Mouse (Mus musculus): ENCODE results near the gene 4922502D21Rik. TPM values are rescaled to one million over a fixed set of nuclear protein-coding genes. Genes with fewer than 3 reads are reported as not detected.

The 4922502D21Rik gene
- total and polyA plus RNA-seq, 2 experiments from 2014 or later, result not detected

- Histone ChIP-seq H3K9me3 (ENCODE audit: low read length) (no peaks in the 10 kb centered on the region), H3K27me3 (ENCODE audit: insufficient read depth, low read length) (no peaks in the 10 kb centered on the region), H3K27ac (no peak overlapping the region), H3K4me2 (ENCODE audit: low read depth, low read length) (no peak overlapping the region), H3K36me3 (ENCODE audit: insufficient read depth, low read length) (no peaks in the 10 kb centered on the region), H3K9ac (replicated peaks; ENCODE audit: low read length) (no peak overlapping the region), H3K4me3 (ENCODE audit: low read length) (no peak overlapping the region), H3K4me1 (ENCODE audit: insufficient read depth, low read length) (no peaks in the 10 kb centered on the region)
- WGBS, result 75% methylated on average over 3 of the region's 3 CpGs
- no peak for TF ChIP-seq CTCF (IDR thresholded peaks at IDR 0.05; ENCODE audit: low read depth)
- ATAC-seq (no peak), DNase-seq (ENCODE audit: low spot score) (no peak)
Observed at GRCm38 (mm10) chr6:129275624-129276203, 55.9 kb downstream of the 4922502D21Rik start.

GRCm38 (mm10) chr6:129275220-129275619 is 56.4 kb downstream of the 4922502D21Rik start, which contains the start of gene Cd69:
Gene Cd69 (minus strand): TSS chr6:129275436.
- no peaks in the 10 kb centered on the region for H3K27me3 ChIP-seq (ENCODE audit: insufficient read depth, low read length)
- TF ChIP-seq CTCF (IDR thresholded peaks at IDR 0.05; ENCODE audit: low read depth), result no peak
- WGBS, result 78% methylated on average over 9 of the region's 9 CpGs
- H3K36me3 ChIP-seq (ENCODE audit: insufficient read depth, low read length), result no peaks in the 10 kb centered on the region
- H3K27ac ChIP-seq, result no peak within 1 kb of the TSS
- no peak for ATAC-seq
- H3K9me3 ChIP-seq (ENCODE audit: low read length), result no peaks in the 10 kb centered on the region
- DNase-seq (ENCODE audit: low spot score), result no peak
- no peak within 1 kb of the TSS for H3K4me2 ChIP-seq (ENCODE audit: low read depth, low read length)
- no peak within 1 kb of the TSS for H3K4me3 ChIP-seq (ENCODE audit: low read length)
- H3K4me1 ChIP-seq (ENCODE audit: insufficient read depth, low read length), result no peaks in the 10 kb centered on the region
- H3K9ac ChIP-seq (replicated peaks; ENCODE audit: low read length), result no peak within 1 kb of the TSS

DNA sequence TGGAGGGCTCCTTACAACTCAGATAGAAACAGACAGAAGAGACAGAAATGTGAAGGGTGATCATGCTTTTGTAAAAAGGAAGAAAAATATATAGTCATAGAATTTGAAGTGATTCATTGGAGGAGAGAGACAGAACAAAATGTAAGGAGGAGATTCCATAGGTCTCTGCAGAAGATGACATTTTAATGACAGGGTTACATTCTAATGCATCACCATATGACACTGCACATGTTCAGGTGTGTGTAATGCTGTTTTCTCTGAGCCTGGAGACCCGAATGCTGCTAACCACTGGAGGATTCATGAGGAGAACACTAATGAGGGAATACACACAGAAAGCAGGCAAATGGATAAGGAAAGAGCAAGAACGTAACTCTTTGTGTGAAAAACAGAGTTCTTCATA is 57.1 kb downstream of the 4922502D21Rik start:
- Histone ChIP-seq H3K27me3 (ENCODE audit: insufficient read depth, low read length) (no peaks in the 10 kb centered on the region), H3K9ac (replicated peaks; ENCODE audit: low read length) (no peak overlapping the region), H3K36me3 (ENCODE audit: insufficient read depth, low read length) (no peaks in the 10 kb centered on the region), H3K9me3 (ENCODE audit: low read length) (no peaks in the 10 kb centered on the region), H3K27ac (no peak overlapping the region), H3K4me1 (ENCODE audit: insufficient read depth, low read length) (no peaks in the 10 kb centered on the region), H3K4me3 (ENCODE audit: low read length) (no peak overlapping the region), H3K4me2 (ENCODE audit: low read depth, low read length) (no peak overlapping the region)
- no peak for DNase-seq (ENCODE audit: low spot score)
- no peak for ATAC-seq
- TF ChIP-seq CTCF (IDR thresholded peaks at IDR 0.05; ENCODE audit: low read depth), result no peak
- 79% methylated on average over 2 of the region's 2 CpGs for WGBS

GRCm38 (mm10) chr6:129273662-129274061 is 57.9 kb downstream of the 4922502D21Rik start:
- Histone ChIP-seq H3K4me1 (ENCODE audit: insufficient read depth, low read length) (no peaks in the 10 kb centered on the region), H3K9ac (replicated peaks; ENCODE audit: low read length) (no peak overlapping the region), H3K27me3 (ENCODE audit: insufficient read depth, low read length) (no peaks in the 10 kb centered on the region), H3K36me3 (ENCODE audit: insufficient read depth, low read length) (no peaks in the 10 kb centered on the region), H3K27ac (no peak overlapping the region), H3K9me3 (ENCODE audit: low read length) (no peaks in the 10 kb centered on the region), H3K4me2 (ENCODE audit: low read depth, low read length) (no peak overlapping the region), H3K4me3 (ENCODE audit: low read length) (no peak overlapping the region)
- ATAC-seq (no peak), DNase-seq (ENCODE audit: low spot score) (no peak)
- TF ChIP-seq CTCF (IDR thresholded peaks at IDR 0.05; ENCODE audit: low read depth), result no peak
- 84% methylated on average over 3 of the region's 3 CpGs for WGBS

Other genes with a start within 250 kb of the 4922502D21Rik start
- gene Clec2e, start 230.9 kb downstream of the 4922502D21Rik start, total RNA-seq (2014; rRNA removed), result not detected in 2 replicates
- not detected in 2 replicates for gene Clec2e, start 230.9 kb downstream of the 4922502D21Rik start, polyA plus RNA-seq (2015; fragmentation: Nextera tagmentation; extraction: Ambion mirVana)
- gene Clec2d, start 151.2 kb downstream of the 4922502D21Rik start, total RNA-seq (2014; rRNA removed), result 10.0 and 10.5 TPM in 2 replicates
- 0.24 TPM in 1 of 2 replicates, not detected in the other for gene Clec2d, start 151.2 kb downstream of the 4922502D21Rik start, polyA plus RNA-seq (2015; fragmentation: Nextera tagmentation; extraction: Ambion mirVana)
- not detected in 2 replicates for gene Cd69, start 56.4 kb downstream of the 4922502D21Rik start, total RNA-seq (2014; rRNA removed)
- not detected in 2 replicates for gene Cd69, start 56.4 kb downstream of the 4922502D21Rik start, polyA plus RNA-seq (2015; fragmentation: Nextera tagmentation; extraction: Ambion mirVana)
- gene Clec12a, start 10.9 kb upstream of the 4922502D21Rik start, total RNA-seq (2014; rRNA removed), result not detected in 2 replicates
- 0.33 and 0.52 TPM in 2 replicates for gene Clec12a, start 10.9 kb upstream of the 4922502D21Rik start, polyA plus RNA-seq (2015; fragmentation: Nextera tagmentation; extraction: Ambion mirVana)
- gene Clec12b, start 54.1 kb upstream of the 4922502D21Rik start, total RNA-seq (2014; rRNA removed), result 0.29 and 0.42 TPM in 2 replicates
- 0.49 TPM in 2 replicates for gene Clec12b, start 54.1 kb upstream of the 4922502D21Rik start, polyA plus RNA-seq (2015; fragmentation: Nextera tagmentation; extraction: Ambion mirVana)
- gene Clec1b, start 65.5 kb upstream of the 4922502D21Rik start, total RNA-seq (2014; rRNA removed), result under 0.01 TPM in 1 of 2 replicates, not detected in the other
- gene Clec1b, start 65.5 kb upstream of the 4922502D21Rik start, polyA plus RNA-seq (2015; fragmentation: Nextera tagmentation; extraction: Ambion mirVana), result 0.38 and 0.47 TPM in 2 replicates
- gene Clec9a, start 77.1 kb upstream of the 4922502D21Rik start, total RNA-seq (2014; rRNA removed), result not detected in 2 replicates
- 0.04 and 0.14 TPM in 2 replicates for gene Clec9a, start 77.1 kb upstream of the 4922502D21Rik start, polyA plus RNA-seq (2015; fragmentation: Nextera tagmentation; extraction: Ambion mirVana)
- gene Clec1a, start 120.2 kb upstream of the 4922502D21Rik start, total RNA-seq (2014; rRNA removed), result 0.86 and 5.2 TPM in 2 replicates
- 2.4 and 3.4 TPM in 2 replicates for gene Clec1a, start 120.2 kb upstream of the 4922502D21Rik start, polyA plus RNA-seq (2015; fragmentation: Nextera tagmentation; extraction: Ambion mirVana)
- gene Olr1, start 175.4 kb upstream of the 4922502D21Rik start, total RNA-seq (2014; rRNA removed), result not detected in 2 replicates
- 0.09 TPM in 1 of 2 replicates, not detected in the other for gene Olr1, start 175.4 kb upstream of the 4922502D21Rik start, polyA plus RNA-seq (2015; fragmentation: Nextera tagmentation; extraction: Ambion mirVana)
- gene Tmem52b, start 180.8 kb upstream of the 4922502D21Rik start, total RNA-seq (2014; rRNA removed), result 0.05 TPM in 1 of 2 replicates, not detected in the other
- gene Tmem52b, start 180.8 kb upstream of the 4922502D21Rik start, polyA plus RNA-seq (2015; fragmentation: Nextera tagmentation; extraction: Ambion mirVana), result not detected in 2 replicates
- gene Gabarapl1, start 201.4 kb upstream of the 4922502D21Rik start, total RNA-seq (2014; rRNA removed), result 272 and 286 TPM in 2 replicates
- gene Gabarapl1, start 201.4 kb upstream of the 4922502D21Rik start, polyA plus RNA-seq (2015; fragmentation: Nextera tagmentation; extraction: Ambion mirVana), result 272 and 274 TPM in 2 replicates
- not detected in 2 replicates for gene Klre1, start 246.1 kb upstream of the 4922502D21Rik start, total RNA-seq (2014; rRNA removed)
- gene Klre1, start 246.1 kb upstream of the 4922502D21Rik start, polyA plus RNA-seq (2015; fragmentation: Nextera tagmentation; extraction: Ambion mirVana), result 0.21 TPM in 1 of 2 replicates, not detected in the other